Mouse (Mus musculus): ENCODE results near the gene Aqp5.

Gene Aqp5

GRCm38 (mm10) chr15:99596056-99596687, 5.6 kb downstream of the Aqp5 start:
- DNase-seq (ENCODE audit: low read depth, low spot score) = no peak

GRCm38 (mm10) chr15:99596841-99597240, 6.3 kb downstream of the Aqp5 start:
- no peak for DNase-seq (ENCODE audit: low read depth, low spot score)

- DNase-seq (ENCODE audit: low read depth, low spot score) = no peak
Observed at GRCm38 (mm10) chr15:99597596-99597995, 7.0 kb downstream of the Aqp5 start.

GRCm38 (mm10) chr15:99599245-99600070, 8.9 kb downstream of the Aqp5 start:
- no peak for DNase-seq (ENCODE audit: low read depth, low spot score)

GRCm38 (mm10) chr15:99600986-99601822, 10.6 kb downstream of the Aqp5 start, which contains the start of gene Aqp6:
Aqp6 (plus strand) TSS chr15:99601400.
- no peak for DNase-seq (ENCODE audit: low read depth, low spot score)

- no peak for DNase-seq (ENCODE audit: low read depth, low spot score)
Observed at GRCm38 (mm10) chr15:99601823-99602120, 11.2 kb downstream of the Aqp5 start.

- DNase-seq (ENCODE audit: low read depth, low spot score) = no peak
Observed at GRCm38 (mm10) chr15:99602206-99602820, 11.7 kb downstream of the Aqp5 start.

GRCm38 (mm10) chr15:99603216-99603615, 12.6 kb downstream of the Aqp5 start:
- no peak for DNase-seq (ENCODE audit: low read depth, low spot score)

GRCm38 (mm10) chr15:99605595-99605994, 15.0 kb downstream of the Aqp5 start:
- DNase-seq (ENCODE audit: low read depth, low spot score) = no peak

GRCm38 (mm10) chr15:99606515-99606914, 15.9 kb downstream of the Aqp5 start:
- DNase-seq (ENCODE audit: low read depth, low spot score) = no peak

GRCm38 (mm10) chr15:99607388-99608113, 17.0 kb downstream of the Aqp5 start:
- DNase-seq (ENCODE audit: low read depth, low spot score) = no peak

- no peak for DNase-seq (ENCODE audit: low read depth, low spot score)
Observed at GRCm38 (mm10) chr15:99608382-99609125, 18.0 kb downstream of the Aqp5 start.

GRCm38 (mm10) chr15:99611563-99611962, 21.0 kb downstream of the Aqp5 start:
- no peak for DNase-seq (ENCODE audit: low read depth, low spot score)

- no peak for DNase-seq (ENCODE audit: low read depth, low spot score)
Observed at GRCm38 (mm10) chr15:99614273-99614672, 23.7 kb downstream of the Aqp5 start.

GRCm38 (mm10) chr15:99614753-99615152, 24.2 kb downstream of the Aqp5 start:
- DNase-seq (ENCODE audit: low read depth, low spot score) = no peak

- no peak for DNase-seq (ENCODE audit: low read depth, low spot score)
Observed at GRCm38 (mm10) chr15:99615246-99615645, 24.7 kb downstream of the Aqp5 start.

- no peak for DNase-seq (ENCODE audit: low read depth, low spot score)
Observed at GRCm38 (mm10) chr15:99618595-99618994, 28.0 kb downstream of the Aqp5 start.

- no peak for DNase-seq (ENCODE audit: low read depth, low spot score)
Observed at GRCm38 (mm10) chr15:99619821-99620220, 29.2 kb downstream of the Aqp5 start.

GRCm38 (mm10) chr15:99622063-99622462, 31.5 kb downstream of the Aqp5 start:
- DNase-seq (ENCODE audit: low read depth, low spot score) = no peak

- DNase-seq (ENCODE audit: low read depth, low spot score) = no peak
Observed at GRCm38 (mm10) chr15:99631618-99632017, 41.0 kb downstream of the Aqp5 start.
